Mouse (Mus musculus) midbrain, embryonic 11.5 days (tissue): ENCODE data around the gene Tmem63c. TPM values are rescaled to one million over a fixed set of nuclear protein-coding genes. Genes with fewer than 3 reads are reported as not detected.
A peak's percentile ranks its signal among the peaks of the same experiment; 100 is the strongest.

Experiments
- ATAC-seq: fragments of 200-750 bp; cut with Nextera tagmentation; 2 replicates; pipeline ENCODE4 v1.8.0; 2017; ENCODE audit warnings: moderate TSS enrichment, moderate library complexity; ENCODE audit not compliant: low FRiP score
- DNase-seq: peaks from one replicate; pipeline ENCODE4 v3.0.0; 2015; ENCODE audit warnings: low spot score; ENCODE audit errors: missing footprints
- H3K27ac ChIP-seq: fragments of 300-500 bp; sonication (generic); 2 replicates; pipeline ENCODE4 v1.5.1; 2014; ENCODE audit warnings: low read depth, low read length
- H3K27me3 ChIP-seq: fragments of 300-500 bp; sonication (generic); 2 replicates; pipeline ENCODE4 v1.6.1; 2014; ENCODE audit warnings: mild to moderate bottlenecking, low read length, moderate library complexity, mixed read lengths; ENCODE audit not compliant: control insufficient read depth, insufficient read depth
- H3K36me3 ChIP-seq: fragments of 300-500 bp; sonication (generic); 2 replicates; pipeline ENCODE4 v1.6.1; 2014; ENCODE audit warnings: mild to moderate bottlenecking, low read length, moderate library complexity, mixed read lengths; ENCODE audit not compliant: control insufficient read depth, insufficient read depth
- H3K4me1 ChIP-seq: fragments of 300-500 bp; sonication (generic); 2 replicates; pipeline ENCODE4 v1.6.1; 2014; ENCODE audit warnings: low read length; ENCODE audit not compliant: control insufficient read depth, insufficient read depth
- H3K4me2 ChIP-seq: fragments of 300-500 bp; sonication (generic); 2 replicates; pipeline ENCODE4 v1.6.1; 2014; ENCODE audit warnings: mild to moderate bottlenecking, moderate library complexity
- H3K4me3 ChIP-seq: fragments of 300-500 bp; sonication (generic); 2 replicates; pipeline ENCODE4 v1.5.1; 2014; ENCODE audit warnings: low read depth, low read length
- H3K9ac ChIP-seq: fragments of 300-500 bp; sonication (generic); 2 replicates; pipeline ENCODE4 v1.6.1; 2014; ENCODE audit warnings: low read length
- H3K9me3 ChIP-seq: fragments of 300-500 bp; sonication (generic); 2 replicates; pipeline ENCODE4 v1.6.1; 2016; ENCODE audit warnings: low read length; ENCODE audit not compliant: control insufficient read depth
- WGBS: fragments of 180-500 bp; shearing (Covaris S2); extraction: QIAGEN DNeasy Blood & Tissue Kit; methylation state at CpG from one replicate; pipeline ENCODE4 v1.1.7; 2014; 5-methylcytosine and 5-hydroxymethylcytosine counted together
- polyA plus RNA-seq: library from polyadenylated mRNA; unstranded; fragments of >200 nt; fragmentation: Nextera tagmentation; extraction: Ambion mirVana; gene quantifications from 2 replicates; pipeline ENCODE4 v1.2.1, GENCODE M21; 2014

Gene Tmem63c
- polyA plus RNA-seq, 1 experiment from 2014 or later = 0.64 TPM

GRCm38 (mm10) chr12:87121918-87122589 lies 100.9 kb downstream of the Tmem63c start:
- no peaks in the 10 kb centered on the region for H3K27me3 ChIP-seq
- no peaks in the 10 kb centered on the region for H3K4me1 ChIP-seq
- no peak overlapping the region for H3K9ac ChIP-seq
- H3K27ac ChIP-seq = no peak overlapping the region
- no peak for ATAC-seq
- DNase-seq = no peak
- no peak overlapping the region for H3K4me2 ChIP-seq
- H3K4me3 ChIP-seq = no peak overlapping the region
- peaks cover 2% of the 10 kb centered on the region; the same call in 1 of the 2 replicates for H3K36me3 ChIP-seq
- no peaks in the 10 kb centered on the region for H3K9me3 ChIP-seq
- WGBS = 94% methylated on average over 4 of the region's 4 CpGs

DNA sequence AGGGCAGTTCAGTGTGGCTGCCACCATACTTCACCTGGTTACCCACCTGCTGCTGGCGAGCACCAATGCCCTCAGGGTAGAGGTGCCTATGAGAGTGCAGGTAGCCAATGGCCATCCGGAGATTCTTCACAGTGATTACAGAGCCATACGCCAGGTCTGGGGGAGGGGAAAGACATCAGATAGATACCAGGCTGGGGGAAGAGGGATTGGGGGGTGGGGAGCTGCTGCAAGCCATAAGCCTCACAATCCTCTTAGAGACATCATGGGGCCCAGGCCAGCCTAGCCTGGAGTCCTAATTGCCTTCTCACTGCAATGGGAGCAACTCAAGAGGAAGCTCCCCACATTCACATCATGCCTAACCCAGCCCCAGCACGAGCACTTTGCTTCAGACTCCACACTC lies 106.1 kb downstream of the Tmem63c start:
- Histone ChIP-seq H3K4me3 (no peak overlapping the region), H3K36me3 (peaks cover 3% of the 10 kb centered on the region; the same call in 1 of the 2 replicates), H3K9me3 (no peaks in the 10 kb centered on the region), H3K9ac (no peak overlapping the region), H3K4me1 (no peaks in the 10 kb centered on the region), H3K4me2 (no peak overlapping the region), H3K27ac (no peak overlapping the region), H3K27me3 (no peaks in the 10 kb centered on the region)
- DNase-seq (no peak), ATAC-seq (no peak)
- WGBS = 56% methylated on average over 4 of the region's 4 CpGs

DNA sequence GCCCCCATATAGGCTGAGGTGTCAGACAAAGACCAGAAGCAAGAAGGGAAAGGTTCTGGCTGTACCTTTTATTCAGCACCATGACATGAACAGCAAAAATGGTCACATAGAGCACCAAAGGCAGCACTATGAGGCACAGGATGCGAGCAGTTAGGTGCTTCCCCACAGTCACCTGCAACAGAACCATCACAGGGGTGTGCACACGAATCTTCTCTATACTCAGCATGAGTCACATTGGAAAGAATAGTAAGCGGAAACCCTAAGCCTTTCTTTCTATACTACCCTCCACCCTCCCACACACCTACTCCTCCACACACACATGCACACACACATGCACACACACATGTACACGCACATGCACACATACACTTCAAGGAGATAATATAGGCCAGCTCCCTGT lies 109.1 kb downstream of the Tmem63c start:
- ATAC-seq (no peak), DNase-seq (no peak)
- no peak overlapping the region for H3K4me3 ChIP-seq
- no peak overlapping the region for H3K4me2 ChIP-seq
- WGBS = 90% methylated on average over 4 of the region's 4 CpGs
- H3K27me3 ChIP-seq = no peaks in the 10 kb centered on the region
- no peak overlapping the region for H3K9ac ChIP-seq
- H3K27ac ChIP-seq = no peak overlapping the region
- H3K36me3 ChIP-seq = peaks cover 3% of the 10 kb centered on the region; the same call in 1 of the 2 replicates
- no peaks in the 10 kb centered on the region for H3K9me3 ChIP-seq
- no peaks in the 10 kb centered on the region for H3K4me1 ChIP-seq

DNA sequence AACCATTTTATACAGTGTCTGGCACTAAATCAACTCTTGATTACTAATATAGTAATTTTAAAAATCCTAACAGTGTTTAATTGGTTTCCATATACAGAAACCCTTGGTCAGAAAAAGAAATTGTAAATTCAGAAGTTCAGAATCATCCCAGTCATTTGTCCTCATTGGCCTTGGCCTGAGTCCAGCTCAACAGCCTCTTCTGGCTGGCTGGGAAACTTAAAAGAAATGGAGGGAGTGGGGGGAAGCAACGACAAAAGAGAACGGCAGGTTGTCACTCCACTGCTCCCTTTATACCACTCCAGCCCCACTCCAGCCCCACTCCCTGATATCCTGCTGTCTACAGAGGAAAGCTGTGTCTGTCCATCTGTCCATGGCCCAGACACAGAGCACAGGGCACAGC lies 110.0 kb downstream of the Tmem63c start:
- no peak overlapping the region for H3K9ac ChIP-seq
- H3K27ac ChIP-seq = no peak overlapping the region
- ATAC-seq = no peak
- no peaks in the 10 kb centered on the region for H3K27me3 ChIP-seq
- no peak overlapping the region for H3K4me2 ChIP-seq
- 86% methylated on average over 2 of the region's 2 CpGs for WGBS
- no peaks in the 10 kb centered on the region for H3K4me1 ChIP-seq
- H3K4me3 ChIP-seq = no peak overlapping the region
- H3K36me3 ChIP-seq = peaks cover 3% of the 10 kb centered on the region; the same call in 1 of the 2 replicates
- H3K9me3 ChIP-seq = no peaks in the 10 kb centered on the region
- no peak for DNase-seq

DNA sequence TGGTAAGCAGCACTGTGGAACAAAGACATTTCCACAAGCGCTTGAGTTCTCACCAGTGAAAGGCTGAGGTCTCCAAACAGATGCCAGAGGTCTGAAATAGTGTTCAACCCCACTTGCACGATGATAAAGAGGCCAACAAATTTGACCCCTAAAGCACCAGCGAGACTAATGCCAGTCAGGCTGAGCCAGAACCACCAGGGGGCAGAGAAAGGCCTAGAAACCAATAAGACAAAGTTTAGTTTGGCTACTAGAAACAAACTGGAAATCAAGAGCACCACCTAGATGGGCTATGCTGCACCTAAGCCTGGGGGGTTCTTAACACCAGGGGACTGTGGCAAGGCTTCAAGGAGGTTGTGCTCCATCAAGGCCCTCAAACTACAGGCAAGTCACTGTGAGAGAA lies 110.5 kb downstream of the Tmem63c start:
- no peak overlapping the region for H3K27ac ChIP-seq
- no peaks in the 10 kb centered on the region for H3K9me3 ChIP-seq
- no peaks in the 10 kb centered on the region for H3K27me3 ChIP-seq
- no peaks in the 10 kb centered on the region for H3K4me1 ChIP-seq
- H3K36me3 ChIP-seq = peaks cover 3% of the 10 kb centered on the region; the same call in 1 of the 2 replicates
- DNase-seq (peak; percentile 86), ATAC-seq (no peak)
- H3K9ac ChIP-seq = no peak overlapping the region
- WGBS = 76% methylated on average over 3 of the region's 3 CpGs
- H3K4me2 ChIP-seq = no peak overlapping the region
- H3K4me3 ChIP-seq = no peak overlapping the region

DNA sequence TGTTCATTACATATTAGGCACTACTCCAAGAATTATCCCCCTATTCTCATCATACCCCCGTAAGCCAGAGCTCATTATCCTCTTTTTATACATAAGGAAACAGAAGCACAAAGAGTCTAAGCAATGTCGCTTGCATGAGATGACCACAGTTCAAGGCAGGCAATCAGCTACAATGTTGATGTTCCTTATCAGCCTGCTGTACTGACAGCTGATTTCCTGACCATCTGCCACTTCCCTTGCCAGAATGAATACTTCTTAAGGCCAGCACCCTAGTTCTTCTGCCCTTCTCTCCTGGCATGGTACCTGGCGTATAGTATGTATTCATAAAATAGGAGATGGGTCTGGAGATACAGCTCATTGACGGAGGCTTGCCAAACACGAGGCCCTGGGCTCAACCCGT lies 111.1 kb downstream of the Tmem63c start:
- 91% methylated on average over 6 of the region's 6 CpGs for WGBS
- no peak for DNase-seq
- no peak overlapping the region for H3K27ac ChIP-seq

GRCm38 (mm10) chr12:87132784-87133183 lies 111.6 kb downstream of the Tmem63c start:
- no peak for ATAC-seq
- 96% methylated on average over 9 of the region's 9 CpGs for WGBS
- H3K36me3 ChIP-seq = peaks cover 3% of the 10 kb centered on the region; the same call in 1 of the 2 replicates

More for the DNA sequence above, 111.1 kb downstream of the Tmem63c start:
- peaks cover 3% of the 10 kb centered on the region; the same call in 1 of the 2 replicates for H3K36me3 ChIP-seq
- no peak overlapping the region for H3K4me3 ChIP-seq
- ATAC-seq = no peak
- no peak overlapping the region for H3K4me2 ChIP-seq
- H3K27me3 ChIP-seq = no peaks in the 10 kb centered on the region
- H3K9me3 ChIP-seq = no peaks in the 10 kb centered on the region
- no peaks in the 10 kb centered on the region for H3K4me1 ChIP-seq
- no peak overlapping the region for H3K9ac ChIP-seq

GRCm38 (mm10) chr12:87137439-87138341 lies 116.5 kb downstream of the Tmem63c start:
- H3K9ac ChIP-seq = no peak overlapping the region
- H3K36me3 ChIP-seq = no peaks in the 10 kb centered on the region
- ATAC-seq = peak; percentile 92
- H3K27me3 ChIP-seq = no peaks in the 10 kb centered on the region
- peak overlapping the region; percentile 68 for H3K27ac ChIP-seq
- DNase-seq = peak; percentile 90
- peaks cover 6% of the 10 kb centered on the region; the same call in 1 of the 2 replicates for H3K4me1 ChIP-seq
- WGBS = 62% methylated on average over 15 of the region's 15 CpGs
- H3K4me3 ChIP-seq = no peak overlapping the region
- H3K9me3 ChIP-seq = no peaks in the 10 kb centered on the region
- no peak overlapping the region for H3K4me2 ChIP-seq

More at GRCm38 (mm10) chr12:87132784-87133183, 111.6 kb downstream of the Tmem63c start:
- no peaks in the 10 kb centered on the region for H3K27me3 ChIP-seq
- no peak for DNase-seq
- H3K27ac ChIP-seq = no peak overlapping the region
- H3K4me3 ChIP-seq = no peak overlapping the region
- 0 out of 2 replicates have a peak, but pooled peaks cover under 1% of the 10 kb centered on the region for H3K4me1 ChIP-seq
- H3K4me2 ChIP-seq = no peak overlapping the region
- H3K9ac ChIP-seq = no peak overlapping the region
- H3K9me3 ChIP-seq = no peaks in the 10 kb centered on the region

DNA sequence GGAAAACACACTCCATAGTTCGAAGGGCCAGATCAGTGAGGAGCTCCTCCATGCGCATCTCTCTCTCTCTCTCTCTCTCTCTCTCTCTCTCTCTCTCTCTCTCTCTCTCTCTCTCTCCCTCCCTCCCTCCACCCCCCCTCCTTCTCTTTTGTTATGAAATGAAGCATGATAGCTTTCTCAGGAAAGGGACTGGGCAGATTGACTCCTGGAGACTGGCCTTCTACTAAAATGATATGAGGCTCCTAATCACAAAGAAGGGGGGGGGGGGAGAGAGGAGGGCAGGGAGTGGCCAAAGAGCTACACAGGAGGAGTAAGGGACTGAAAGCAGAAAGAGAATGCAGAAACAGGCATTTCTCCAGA lies 117.2 kb downstream of the Tmem63c start:
- Histone ChIP-seq H3K27me3 (no peaks in the 10 kb centered on the region), H3K27ac (peak overlapping the region; percentile 68), H3K9ac (no peak overlapping the region), H3K9me3 (no peaks in the 10 kb centered on the region), H3K4me1 (peaks cover 6% of the 10 kb centered on the region; the same call in 1 of the 2 replicates), H3K36me3 (no peaks in the 10 kb centered on the region), H3K4me2 (no peak overlapping the region), H3K4me3 (no peak overlapping the region)
- DNase-seq (no peak), ATAC-seq (peak; percentile 82)
- WGBS = 66% methylated on average over 2 of the region's 2 CpGs
